Mouse (Mus musculus) testis, postnatal 14 days (tissue): ENCODE measurements around the gene Kcnip1.
A peak's percentile ranks its signal among the peaks of the same experiment; 100 is the strongest.

Source experiments
- DNase-seq: peaks from one replicate; pipeline ENCODE4 v3.0.0; 2021; ENCODE audit warnings: low spot score

Gene Kcnip1

DNA sequence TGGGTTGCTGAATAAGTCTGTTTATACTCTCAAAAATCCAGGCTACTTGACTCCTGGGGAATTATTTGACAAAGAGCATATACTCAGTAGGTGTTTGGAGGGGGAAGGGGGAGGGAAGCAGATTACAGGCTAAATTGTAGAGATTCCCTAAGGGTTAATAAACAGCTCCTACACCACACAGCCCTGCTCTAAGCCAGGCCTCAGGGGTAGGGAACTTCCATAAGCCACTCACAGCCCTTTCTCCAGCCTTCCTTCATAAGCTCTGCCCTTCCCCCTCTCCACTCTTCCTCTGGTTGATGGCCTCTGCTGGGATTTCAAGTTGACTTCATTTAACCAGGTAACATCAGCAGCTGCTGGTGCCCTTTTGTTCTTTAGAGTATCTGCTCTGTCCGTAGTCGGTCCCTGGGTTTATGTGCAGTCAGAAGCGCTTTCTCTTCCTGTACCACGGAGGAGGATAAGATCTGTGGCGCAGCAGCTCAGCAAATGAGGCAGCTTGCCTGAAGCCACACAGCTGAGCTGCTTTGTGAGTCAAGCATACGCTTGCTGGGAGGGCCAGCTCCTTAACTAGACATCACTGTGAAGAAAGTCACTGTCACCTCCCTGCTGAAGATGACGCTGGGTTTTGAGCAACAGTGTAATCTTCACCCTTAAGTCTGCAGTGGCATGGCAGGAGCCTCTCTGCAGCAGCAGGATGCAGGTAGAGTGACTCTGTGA, 54.2 kb downstream of the Kcnip1 start:
- no peak for DNase-seq

DNA sequence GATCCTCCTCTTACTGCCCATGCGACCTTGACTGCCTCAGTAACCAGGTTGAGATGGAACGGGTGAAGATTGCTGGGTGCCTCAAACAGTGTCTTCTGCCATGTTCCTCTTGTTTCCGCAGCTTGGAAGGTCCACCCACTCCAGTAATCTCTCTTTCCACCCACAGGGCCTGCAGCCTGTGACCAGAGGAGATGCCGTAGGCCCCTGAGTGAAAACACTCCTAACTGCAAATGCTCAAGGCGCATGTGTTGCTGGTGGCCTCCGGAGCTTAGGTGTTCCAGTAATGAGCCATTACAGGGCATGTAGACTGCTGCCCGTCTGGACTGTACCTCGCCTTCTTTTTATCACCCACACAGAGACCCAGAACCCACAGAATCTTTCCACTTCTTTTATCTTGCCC, 55.3 kb downstream of the Kcnip1 start:
- no peak for DNase-seq

DNA sequence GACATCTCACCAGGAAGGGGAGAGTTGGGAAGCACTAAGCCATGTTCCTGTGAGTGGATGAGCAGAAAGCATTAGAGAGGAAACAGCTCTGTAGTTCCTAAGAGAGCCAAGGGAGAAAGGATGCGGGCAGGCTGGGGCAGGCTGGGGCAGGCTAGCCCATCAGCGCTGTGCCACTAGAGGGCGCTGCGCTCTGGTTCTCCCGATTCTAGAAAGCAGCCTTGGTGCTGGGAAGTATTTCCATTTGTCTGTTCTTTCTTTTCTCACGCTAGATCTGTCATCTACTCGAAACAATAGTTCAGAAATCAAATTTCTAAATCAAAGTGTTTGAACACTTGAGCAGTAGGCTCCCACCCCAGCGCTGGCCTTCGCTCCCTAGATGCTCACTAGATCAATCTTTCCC, 58.7 kb downstream of the Kcnip1 start:
- peak; percentile 50 for DNase-seq

DNA sequence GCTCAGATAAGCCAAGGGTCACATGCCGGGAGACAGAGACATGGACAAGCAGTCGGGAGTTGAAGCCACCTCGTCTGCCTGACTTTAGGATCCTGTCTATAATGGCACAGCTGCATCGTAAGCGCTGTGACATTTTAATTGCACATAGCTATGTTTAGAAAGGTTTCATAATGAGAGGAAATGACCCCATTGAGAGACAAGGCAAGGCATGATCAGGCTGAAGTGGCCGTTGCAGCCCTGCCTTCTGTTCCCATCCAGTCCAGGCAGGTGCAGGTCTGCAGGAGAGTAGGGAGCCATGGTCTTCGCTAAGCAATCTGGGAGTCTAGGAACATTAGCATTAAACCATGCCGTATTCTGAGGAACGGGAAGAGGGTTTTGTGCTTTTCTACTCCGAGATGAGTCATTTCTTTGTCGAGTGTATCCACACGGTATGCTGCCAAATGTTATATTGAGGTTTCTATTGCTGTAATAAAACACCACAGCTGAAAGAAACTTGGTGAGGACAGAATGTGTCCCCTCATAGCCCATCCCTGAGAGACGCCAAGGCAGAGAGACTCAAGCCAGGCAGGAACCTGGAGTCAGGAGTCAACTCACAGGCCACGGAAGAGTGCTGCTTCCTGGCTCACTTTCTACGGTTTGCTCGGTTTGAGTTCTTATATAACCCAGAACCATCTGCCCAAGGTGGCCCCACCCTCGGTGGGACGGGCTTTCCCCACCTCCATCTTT, 60.4 kb downstream of the Kcnip1 start:
- DNase-seq, result no peak

DNA sequence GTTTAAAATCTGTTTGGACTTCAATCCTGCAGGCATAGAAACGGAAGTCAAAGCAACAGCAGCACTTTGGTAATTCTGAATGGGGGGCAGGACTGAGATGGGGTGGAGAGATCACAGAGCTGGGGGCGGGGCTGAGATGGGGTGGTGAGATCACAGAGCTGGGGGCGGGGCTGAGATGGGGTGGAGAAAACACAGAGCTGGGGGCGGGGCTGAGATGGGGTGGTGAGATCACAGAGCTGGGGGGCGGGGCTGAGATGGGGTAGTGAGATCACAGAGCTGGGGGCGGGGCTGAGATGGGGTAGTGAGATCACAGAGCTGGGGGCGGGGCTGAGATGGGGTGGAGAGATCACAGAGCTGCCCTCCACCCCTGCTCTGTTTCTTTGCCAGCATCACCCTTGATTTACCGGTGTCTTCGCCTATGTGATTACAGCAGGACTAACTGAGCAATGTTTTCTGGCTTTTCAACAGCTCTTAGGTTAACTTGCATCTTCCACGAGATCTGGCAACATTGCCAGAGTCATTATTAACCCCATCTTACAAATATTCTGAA, 61.0 kb downstream of the Kcnip1 start:
- DNase-seq, result no peak

DNA sequence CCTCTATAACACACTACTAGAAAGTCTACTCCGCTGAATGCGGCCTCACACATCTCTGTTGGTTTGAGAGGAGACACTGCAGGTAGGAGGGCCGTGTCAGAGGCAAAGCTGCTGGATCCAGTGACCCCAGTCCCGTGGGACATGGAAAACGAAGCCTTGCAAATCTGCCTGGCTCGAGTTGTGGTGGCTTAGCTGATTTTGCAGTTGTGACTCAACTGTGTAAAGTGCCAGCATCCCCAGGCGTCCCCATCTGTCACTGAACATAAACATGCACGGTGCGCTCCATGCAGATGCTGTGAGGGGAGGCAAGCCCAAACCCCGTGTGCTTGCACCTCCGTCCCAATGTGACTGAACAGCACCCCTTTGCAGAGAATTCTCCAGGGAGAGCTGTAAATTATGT, 63.5 kb downstream of the Kcnip1 start:
- DNase-seq, result no peak

DNA sequence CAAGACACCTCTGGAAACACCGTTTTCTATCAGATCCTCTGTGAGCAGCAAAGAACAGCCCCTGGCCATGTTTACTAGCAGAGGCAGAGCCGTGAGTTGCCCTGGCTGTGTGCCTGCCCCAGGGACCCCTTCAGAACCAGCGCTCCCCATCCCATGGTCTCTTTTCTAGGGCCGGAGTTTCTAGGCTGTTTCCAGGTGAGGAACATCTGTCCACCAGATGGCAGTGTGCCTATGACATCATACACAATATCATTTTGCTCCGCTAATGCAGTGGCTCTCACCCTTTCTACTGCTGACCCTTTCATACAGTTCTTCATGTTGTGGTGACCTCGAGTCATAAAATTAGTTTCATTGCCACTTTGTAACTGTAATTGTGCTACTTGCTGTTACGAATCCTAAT, 64.3 kb downstream of the Kcnip1 start:
- no peak for DNase-seq

DNA sequence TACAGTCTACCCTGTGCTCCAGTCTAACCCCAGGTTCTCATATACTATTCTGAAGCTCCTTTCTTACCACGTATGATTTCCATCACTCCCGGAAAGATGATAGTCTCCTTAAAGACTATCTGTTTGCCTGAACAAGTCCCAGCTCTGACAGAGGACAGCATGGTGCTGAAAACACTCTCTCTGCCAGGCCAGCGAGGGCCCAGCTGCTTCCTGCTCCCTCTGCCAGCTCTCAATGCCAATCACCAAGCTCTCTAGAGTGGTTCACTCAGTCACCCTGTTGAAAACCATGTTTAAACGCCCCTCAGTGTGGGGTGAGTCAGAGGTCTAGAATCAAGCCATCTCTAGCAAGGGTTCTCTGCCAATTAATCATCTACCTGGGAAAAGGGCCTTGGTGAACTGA, 65.1 kb downstream of the Kcnip1 start:
- no peak for DNase-seq

DNA sequence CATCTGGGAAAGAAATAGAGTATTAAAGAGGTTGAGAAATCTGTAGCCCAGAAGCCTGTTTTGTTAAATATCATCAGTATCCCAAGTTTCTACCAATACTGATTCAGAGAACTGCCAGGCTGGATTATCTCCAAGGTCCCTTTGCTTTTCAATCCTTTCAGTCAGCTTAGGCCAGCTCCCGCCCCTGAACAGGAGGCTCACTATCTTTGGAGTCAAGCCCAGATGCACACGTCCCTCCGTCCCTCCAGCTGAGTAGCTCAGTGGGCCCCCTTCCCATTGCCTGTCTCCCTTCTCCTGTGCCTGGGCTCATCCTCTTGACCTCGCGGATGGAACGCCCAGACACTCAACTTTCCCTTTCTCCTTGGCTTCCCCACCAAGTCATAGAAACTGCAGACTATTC, 65.6 kb downstream of the Kcnip1 start:
- no peak for DNase-seq

DNA sequence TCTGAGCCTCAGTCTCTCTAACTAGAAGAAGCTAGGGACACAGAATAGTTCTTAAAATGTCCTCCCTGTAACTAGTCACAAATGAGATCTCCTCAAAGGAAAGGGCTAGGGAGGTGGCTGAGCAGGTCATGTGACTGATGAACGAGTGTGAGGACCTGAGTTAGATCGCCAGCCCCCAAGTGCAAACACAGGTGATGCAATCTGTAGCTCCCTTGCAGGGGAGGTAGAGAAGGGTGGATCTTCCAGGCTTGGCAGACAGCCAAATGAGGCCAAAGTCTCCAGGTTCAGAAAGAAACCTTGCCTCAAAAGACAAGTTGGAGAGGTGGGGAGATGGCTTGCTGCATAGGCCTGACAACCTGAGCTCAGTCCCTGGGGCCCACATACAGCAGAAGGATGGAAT, 66.4 kb downstream of the Kcnip1 start:
- DNase-seq, result no peak

DNA sequence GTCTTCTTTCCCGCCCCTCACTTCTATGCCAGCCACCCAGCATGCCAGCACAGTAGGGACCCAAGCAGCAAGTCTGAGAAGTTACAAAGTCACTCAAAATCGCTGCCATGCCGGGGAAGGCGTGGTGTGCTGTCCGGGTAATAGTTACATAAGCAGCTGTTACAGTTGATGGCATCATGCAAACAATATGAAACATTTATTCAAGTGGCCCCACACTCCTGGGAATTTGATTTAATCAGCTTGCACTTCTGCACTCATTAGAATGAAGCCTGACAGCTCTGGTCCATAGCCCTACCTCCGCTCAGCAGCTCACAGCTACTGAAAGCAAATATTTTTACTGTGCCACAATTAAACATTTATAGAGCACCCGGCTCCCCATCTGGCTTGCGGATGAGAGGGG, 67.2 kb downstream of the Kcnip1 start:
- DNase-seq, result no peak

DNA sequence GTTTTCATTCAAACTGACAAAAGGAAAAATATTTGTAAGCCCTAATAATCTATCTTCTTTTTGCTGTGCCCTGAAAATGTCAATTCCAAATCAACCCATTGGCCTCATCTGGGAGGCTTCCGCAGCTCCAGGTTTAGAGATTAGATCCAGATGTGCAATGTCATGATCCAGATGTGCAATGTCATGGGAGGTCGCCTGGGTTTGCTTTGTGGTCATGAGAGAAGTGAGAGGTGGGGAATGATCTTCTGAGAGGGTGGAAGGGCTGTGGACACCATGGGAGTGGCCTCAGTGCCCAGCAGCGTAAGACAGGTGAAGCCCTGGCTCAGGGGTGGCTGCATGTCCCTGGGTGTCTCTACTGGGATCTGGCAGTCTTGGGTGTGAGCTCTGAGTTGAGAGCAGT, 69.9 kb downstream of the Kcnip1 start:
- no peak for DNase-seq

DNA sequence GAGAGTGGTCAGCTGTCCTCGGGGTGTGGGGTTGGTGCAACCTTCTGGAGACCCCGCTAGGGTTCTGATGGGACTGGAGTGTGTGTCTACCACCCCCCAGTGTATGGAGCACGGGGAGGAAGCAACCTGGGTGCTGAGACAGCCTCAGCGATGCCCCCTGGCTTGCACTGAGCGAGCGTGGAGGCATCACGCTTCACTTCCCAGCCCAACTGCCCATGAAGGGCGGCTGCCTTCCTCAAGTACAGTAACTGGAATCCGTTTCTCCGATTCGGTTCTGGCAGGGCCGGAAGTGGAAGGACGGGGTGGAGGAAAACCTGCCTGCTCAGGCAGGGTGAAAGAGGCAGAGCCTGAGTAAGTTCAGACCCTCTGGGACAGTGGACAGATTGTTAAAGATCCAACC, 71.5 kb downstream of the Kcnip1 start:
- no peak for DNase-seq

DNA sequence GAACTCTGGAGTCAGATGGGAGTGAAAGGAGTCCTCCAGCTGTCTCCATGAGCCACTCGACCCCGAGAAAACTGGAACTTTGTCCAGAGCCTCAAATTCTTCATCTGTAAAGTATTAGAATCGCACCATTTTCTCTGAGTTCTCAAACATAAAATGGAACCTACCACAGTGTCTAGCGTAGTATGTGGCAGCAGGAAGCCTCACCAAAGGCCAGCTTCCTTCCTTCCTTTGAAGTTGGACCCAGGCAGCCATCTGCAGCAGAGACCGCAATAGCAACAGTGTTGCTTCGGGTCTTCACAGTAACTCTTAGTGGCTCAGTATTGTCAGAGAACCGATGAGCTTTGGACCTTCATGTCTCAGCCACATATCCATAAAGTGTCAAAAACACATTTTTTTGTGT, 73.1 kb downstream of the Kcnip1 start:
- DNase-seq, result no peak

DNA sequence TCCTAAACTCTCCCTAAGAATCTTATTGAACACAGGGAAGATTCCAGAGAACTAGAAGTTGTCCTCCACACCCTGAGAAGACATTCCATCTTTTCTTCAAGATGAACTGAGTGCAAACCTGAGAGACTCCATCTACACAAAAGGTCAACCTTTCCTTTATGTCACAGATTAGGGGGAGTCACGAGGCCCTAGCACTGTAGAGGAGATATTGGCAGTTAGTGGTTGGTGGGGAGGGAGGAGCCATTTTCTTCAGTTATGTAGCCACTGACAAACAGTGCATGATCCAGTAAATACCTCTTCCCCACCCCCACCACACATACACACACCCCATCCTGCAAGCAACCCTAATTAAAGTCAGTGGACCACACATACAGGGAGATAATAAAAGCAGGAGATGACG, 74.5 kb downstream of the Kcnip1 start:
- no peak for DNase-seq

DNA sequence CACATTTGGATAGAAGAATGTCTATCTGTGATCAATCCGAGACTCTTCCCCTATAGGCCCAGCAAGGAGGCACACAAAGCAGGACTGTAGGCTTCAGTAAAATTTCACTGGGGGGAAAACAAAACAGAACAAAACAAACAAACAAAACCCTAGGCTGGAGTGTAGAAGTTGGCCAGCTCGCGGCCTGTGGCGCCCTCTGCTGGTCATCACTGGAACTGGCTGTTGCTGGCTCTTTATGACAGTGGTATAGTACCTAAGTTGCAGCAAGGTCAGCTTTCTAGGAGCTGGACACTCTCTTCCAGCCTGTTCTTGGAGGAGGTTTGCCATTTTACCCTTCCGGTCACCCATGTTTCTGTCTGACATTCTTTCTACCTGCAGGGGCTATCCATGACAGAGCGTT, 75.4 kb downstream of the Kcnip1 start:
- peak; percentile 41 for DNase-seq

DNA sequence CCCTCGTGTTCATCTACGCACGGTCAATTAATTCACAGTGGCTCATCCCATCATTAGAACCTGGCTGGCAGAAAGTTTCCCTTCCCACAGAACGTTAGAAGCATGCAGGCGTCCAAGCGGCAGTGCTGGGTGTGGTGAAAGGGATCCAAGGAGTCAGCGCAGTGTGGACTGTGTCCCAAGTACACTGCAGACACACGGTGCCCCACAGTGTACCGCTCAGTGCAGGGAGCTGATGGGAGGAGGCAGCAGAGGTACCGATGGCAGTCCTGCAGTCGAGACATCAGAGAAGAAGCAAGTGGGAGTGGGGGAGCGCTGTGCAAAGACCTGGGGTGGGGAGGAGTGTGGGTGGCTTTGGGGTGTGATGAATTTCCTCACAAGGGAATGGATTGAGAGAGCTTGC, 78.7 kb downstream of the Kcnip1 start:
- no peak for DNase-seq

DNA sequence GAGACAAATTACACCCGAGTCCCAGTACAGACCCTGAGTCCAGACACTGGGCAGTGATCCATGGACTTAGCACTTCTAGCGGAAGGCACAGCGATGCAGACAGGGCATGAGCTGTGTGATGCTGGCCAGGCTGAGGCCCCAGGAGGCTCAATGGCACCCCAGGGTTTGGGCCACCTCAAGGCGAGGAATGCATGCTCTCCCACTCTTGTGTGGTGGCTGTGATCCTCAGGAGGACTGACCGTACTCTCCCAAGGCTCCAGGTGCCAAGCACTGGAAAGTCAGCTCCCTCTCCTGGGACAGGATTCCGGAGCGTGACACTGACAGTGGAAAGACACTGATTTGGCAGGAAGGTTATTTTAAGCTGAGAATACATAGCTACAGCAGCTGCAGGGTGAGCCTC, 79.9 kb downstream of the Kcnip1 start:
- no peak for DNase-seq

DNA sequence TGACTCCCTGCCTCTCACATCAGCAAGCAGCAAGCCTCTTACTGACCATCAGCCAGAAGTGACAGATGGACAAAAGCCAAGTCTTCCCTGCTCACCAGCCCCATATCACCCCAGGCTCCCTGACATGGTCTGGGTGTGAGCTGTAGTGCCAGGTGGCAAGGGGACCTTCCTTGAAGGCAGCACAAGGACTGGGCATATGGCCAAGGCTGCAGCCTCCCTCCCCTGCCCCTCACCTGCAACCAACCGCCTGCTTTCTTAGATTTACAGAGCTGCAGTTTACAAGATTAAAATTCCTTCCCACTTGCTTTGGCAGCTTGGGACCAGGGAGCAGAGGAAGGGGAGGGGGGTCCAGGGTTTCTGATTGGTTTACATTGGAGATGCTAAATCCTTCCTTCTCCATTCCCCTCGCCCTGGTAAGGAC, 80.8 kb downstream of the Kcnip1 start:
- DNase-seq, result no peak

DNA sequence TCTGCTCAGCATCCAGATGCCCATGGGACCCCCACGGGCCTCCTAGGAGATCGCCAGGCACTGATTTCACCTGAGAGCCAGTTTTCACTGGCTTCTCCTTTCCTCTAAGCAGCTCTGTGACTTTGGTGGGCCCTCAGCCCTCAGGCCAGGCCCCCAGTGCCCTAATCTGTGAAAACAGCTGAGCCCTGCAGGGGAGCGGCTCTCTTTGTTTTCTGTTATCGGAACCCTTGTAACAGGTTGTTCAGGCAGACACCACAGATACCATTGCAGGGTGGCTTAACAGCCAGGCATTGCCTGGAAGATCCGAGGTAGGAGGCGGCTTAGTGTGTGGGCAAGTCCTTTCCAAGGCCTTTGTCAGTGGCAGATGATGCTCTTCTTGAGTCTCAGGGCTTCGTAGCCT, 82.0 kb downstream of the Kcnip1 start:
- no peak for DNase-seq

DNA sequence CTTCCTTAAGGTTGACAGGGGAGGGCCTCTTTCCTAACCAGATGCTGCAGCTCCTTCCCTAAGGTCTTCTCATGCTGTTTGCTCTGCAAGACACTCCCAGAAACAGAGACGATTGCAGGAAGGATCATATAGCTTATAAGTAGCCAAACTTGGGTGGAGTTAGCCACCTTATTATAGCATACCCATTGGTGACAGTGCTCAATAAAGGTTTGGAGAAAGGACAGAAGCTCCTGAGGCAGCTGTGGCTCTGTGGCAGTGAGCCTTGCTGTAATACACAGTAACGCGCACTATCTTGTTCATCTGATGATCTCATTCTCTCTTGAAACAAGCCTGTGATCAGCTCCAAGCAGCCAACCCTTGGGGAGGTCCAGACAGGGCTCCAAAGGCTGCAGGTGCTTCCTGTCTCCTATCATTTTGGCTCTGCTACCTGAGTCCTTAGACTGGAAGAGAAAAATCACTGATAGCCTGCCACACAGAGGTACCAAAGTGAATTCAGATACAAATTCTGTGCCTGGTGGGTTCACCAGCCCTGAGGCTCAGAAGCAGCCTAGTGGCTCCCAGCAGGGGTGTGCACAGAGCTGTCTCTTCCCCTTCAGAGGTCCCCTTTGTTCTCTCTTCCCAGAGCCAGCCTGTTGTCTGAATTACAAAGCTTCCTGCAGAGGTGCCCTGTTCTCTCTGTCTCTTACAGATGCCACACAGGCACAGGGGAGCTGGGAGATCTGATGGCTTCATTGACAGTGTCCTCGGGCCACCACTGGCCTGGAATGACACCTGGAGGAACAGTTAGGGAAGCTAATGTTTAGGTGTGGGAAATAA, 84.4 kb downstream of the Kcnip1 start:
- no peak for DNase-seq

DNA sequence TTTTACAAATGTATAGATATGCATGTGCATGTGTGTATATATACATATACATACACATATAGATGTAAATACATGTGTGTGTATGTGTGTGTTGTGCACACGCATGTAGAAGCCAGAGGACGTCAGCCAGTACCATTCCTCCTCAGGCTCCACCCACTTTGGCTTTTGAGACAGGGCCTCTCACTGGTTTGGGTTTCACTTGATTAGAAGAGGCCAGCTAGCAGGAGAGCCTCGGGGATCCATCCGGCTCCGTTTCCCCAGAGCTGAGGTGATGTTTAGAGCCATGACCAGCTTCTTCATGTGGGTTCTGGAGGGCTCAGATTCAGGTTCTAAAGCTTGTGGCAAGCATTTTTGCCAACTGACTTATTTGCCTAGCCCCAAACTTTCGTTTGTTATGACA, 89.5 kb downstream of the Kcnip1 start:
- no peak for DNase-seq

DNA sequence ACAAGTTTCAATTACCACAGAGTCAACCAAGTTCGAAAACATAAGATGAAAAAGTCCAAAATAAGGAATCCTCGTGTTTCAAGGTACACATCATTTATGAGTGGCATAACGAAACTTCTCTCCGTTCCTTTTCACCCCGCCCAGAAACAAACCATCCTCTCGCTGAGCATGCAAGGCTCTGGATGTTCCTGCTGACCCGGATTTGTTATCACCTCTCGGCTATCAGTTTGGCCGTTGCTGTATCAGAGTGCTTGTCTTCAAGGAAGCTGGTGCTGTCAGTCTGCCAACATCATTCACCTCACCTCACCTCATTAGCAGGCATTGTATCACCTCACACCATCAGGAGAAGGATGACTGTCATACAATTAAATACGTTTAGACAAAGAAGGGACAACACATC, 90.6 kb downstream of the Kcnip1 start:
- no peak for DNase-seq
